Mouse (Mus musculus) regulatory T cell (primary cell): ENCODE data around the gene Mtmr2.
"Not testable (repeated sequence)": the region's sequence is repeated elsewhere in the genome, so short reads cannot be mapped to it uniquely, and the experiment has no call there.

ENCODE experiments used
- in situ Hi-C: fragments of 300-600 bp; cut with MboI, MseI; formaldehyde crosslinking; loops from one replicate; pipeline ENCODE4 v1.15.1; 2025; ENCODE audit warnings: high pct_unique_total_duplicates

Gene Mtmr2

GRCm38 (mm10) chr9:13748404-13748797 lies at the start of gene Mtmr2:
Gene Mtmr2, plus strand, starts transcription at chr9:13748410.
- in situ Hi-C loops, result no loop called here

- in situ Hi-C loops, result no loop called here
Measured at GRCm38 (mm10) chr9:13699061-13699780, 49.0 kb upstream of the Mtmr2 start.

- in situ Hi-C loops, result no loop called here
Measured at GRCm38 (mm10) chr9:13699781-13700116, 48.5 kb upstream of the Mtmr2 start.

- in situ Hi-C loops, result no loop called here
Measured at GRCm38 (mm10) chr9:13701773-13702172, 46.4 kb upstream of the Mtmr2 start.

- in situ Hi-C loops, result no loop called here
Measured at GRCm38 (mm10) chr9:13703100-13703499, 45.1 kb upstream of the Mtmr2 start.

GRCm38 (mm10) chr9:13704917-13705316 lies 43.3 kb upstream of the Mtmr2 start:
- in situ Hi-C loops, result no loop called here

GRCm38 (mm10) chr9:13707066-13707555 lies 41.1 kb upstream of the Mtmr2 start:
- in situ Hi-C loops, result no loop called here

GRCm38 (mm10) chr9:13709436-13709835 lies 38.8 kb upstream of the Mtmr2 start:
- in situ Hi-C loops, result no loop called here

GRCm38 (mm10) chr9:13715891-13716290 lies 32.3 kb upstream of the Mtmr2 start:
- in situ Hi-C loops, result loop anchor here (5.0 kb wide), 1 partner anchor 479 kb away; no protein-coding TSS in a partner anchor

- in situ Hi-C loops, result loop anchor here (5.0 kb wide), 1 partner anchor 479 kb away; no protein-coding TSS in a partner anchor
Measured at GRCm38 (mm10) chr9:13716316-13717099, 31.7 kb upstream of the Mtmr2 start.

- in situ Hi-C loops, result no loop called here
Measured at GRCm38 (mm10) chr9:13748798-13749674, 826 bp downstream of the Mtmr2 start.

GRCm38 (mm10) chr9:13749675-13749998 lies 1.4 kb downstream of the Mtmr2 start:
- in situ Hi-C loops, result no loop called here

GRCm38 (mm10) chr9:13752543-13752942 lies 4.3 kb downstream of the Mtmr2 start:
- in situ Hi-C loops, result no loop called here

GRCm38 (mm10) chr9:13760430-13760829 lies 12.2 kb downstream of the Mtmr2 start:
- in situ Hi-C loops, result no loop called here

- in situ Hi-C loops, result no loop called here
Measured at GRCm38 (mm10) chr9:13765624-13766023, 17.4 kb downstream of the Mtmr2 start.

GRCm38 (mm10) chr9:13766570-13766969 lies 18.4 kb downstream of the Mtmr2 start:
- in situ Hi-C loops, result no loop called here

- in situ Hi-C loops, result no loop called here
Measured at GRCm38 (mm10) chr9:13774732-13775131, 26.5 kb downstream of the Mtmr2 start.

GRCm38 (mm10) chr9:13781985-13782384 lies 33.8 kb downstream of the Mtmr2 start:
- in situ Hi-C loops, result no loop called here

GRCm38 (mm10) chr9:13790864-13791263 lies 42.7 kb downstream of the Mtmr2 start:
- in situ Hi-C loops, result not testable (repeated sequence)

GRCm38 (mm10) chr9:13794302-13794701 lies 46.1 kb downstream of the Mtmr2 start:
- in situ Hi-C loops, result no loop called here

- in situ Hi-C loops, result no loop called here
Measured at GRCm38 (mm10) chr9:13794756-13795155, 46.5 kb downstream of the Mtmr2 start.

- in situ Hi-C loops, result loop anchor here (5.0 kb wide), 1 partner anchor 567 kb away; no protein-coding TSS in a partner anchor
Measured at GRCm38 (mm10) chr9:13804480-13804879, 56.3 kb downstream of the Mtmr2 start.
